In the genomic region with DNA sequence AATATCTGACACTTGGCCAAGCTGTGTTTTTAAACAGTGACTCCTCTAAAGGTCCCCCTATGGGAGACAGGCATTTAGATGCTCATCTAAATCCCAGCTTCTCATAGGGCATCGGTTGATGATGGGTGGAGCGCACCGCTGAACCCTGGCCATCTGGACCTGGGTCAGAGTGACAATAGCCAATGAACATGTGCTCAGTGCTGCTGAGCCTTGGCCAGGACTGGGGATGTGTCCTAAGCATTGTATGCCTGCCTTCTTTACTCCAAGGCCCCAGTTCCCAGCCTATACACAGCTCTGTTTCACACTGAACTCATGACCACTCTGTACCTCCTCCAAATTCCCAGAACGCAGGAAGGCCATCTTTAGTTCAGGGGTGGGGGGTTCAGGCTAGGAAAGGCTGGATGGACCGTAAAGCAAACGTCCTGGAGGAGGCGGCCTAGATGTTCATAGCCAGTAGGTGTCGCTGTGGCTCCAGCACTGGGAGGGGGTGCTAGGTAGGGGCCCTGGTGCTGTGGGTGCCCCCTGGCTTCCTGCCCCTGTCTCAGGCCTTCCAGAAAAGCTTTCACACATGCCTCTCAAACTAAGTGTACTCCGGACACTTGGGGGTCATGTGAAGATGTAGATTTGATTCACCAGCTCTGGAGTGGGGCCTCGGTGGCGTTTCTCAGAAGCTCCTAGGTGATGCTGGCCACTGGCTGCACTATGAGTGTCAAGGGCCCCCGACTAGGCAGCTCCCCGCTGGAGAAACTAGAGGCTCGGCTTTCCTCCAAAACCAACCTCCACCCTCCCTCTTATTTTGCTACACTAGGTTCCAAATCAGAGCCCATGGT, we compare ENCODE assay signal across 9 mouse cellular contexts.
DNase-seq lines count a peak whose midpoint lies in the region; ATAC-seq lines count a peak whose summit lies in the region.
"Had no signal": no experiment of that assay in that cellular context is flagged by ENCODE, and none has a peak within 500 bp of the region (broad histone marks: within the 10 kb centered on the region; RNA-seq: fewer than 3 reads in every experiment).

No protein-coding gene starts in this region.

- H3K4me1 ChIP-seq in forebrain, embryonic 14.5 days (ENCODE audit: control insufficient read depth, insufficient read depth, low read length), result no peaks in the 10 kb centered on the region
- H3K4me1 ChIP-seq in hindbrain, embryonic 14.5 days (replicated peaks; ENCODE audit: control insufficient read depth, insufficient read depth, low read length), result peaks cover 14% of the 10 kb centered on the region

- H3K27ac ChIP-seq in forebrain, embryonic 14.5 days (ENCODE audit: low read depth, low read length), result no peak overlapping the region; the same call in 1 of the 2 replicates
- H3K27ac ChIP-seq in hindbrain, embryonic 14.5 days, result no peak overlapping the region
- H3K27ac ChIP-seq: liver, embryonic 15.5 days had no signal

- no peaks in the 10 kb centered on the region for H3K9me3 ChIP-seq in forebrain, embryonic 14.5 days (replicated peaks; ENCODE audit: control insufficient read depth, low read length)
- H3K9me3 ChIP-seq in hindbrain, embryonic 14.5 days (ENCODE audit: control insufficient read depth, low read length), result no peaks in the 10 kb centered on the region
- H3K9me3 ChIP-seq: liver, embryonic 15.5 days had no signal

- peaks cover under 1% of the 10 kb centered on the region for H3K27me3 ChIP-seq in forebrain, embryonic 14.5 days (replicated peaks; ENCODE audit: control insufficient read depth, insufficient read depth, low read length)
- H3K27me3 ChIP-seq in hindbrain, embryonic 14.5 days (ENCODE audit: control insufficient read depth, insufficient read depth, low read length), result peaks cover 52% of the 10 kb centered on the region

- H3K4me3 ChIP-seq in forebrain, embryonic 14.5 days (ENCODE audit: low read depth, low read length), result no peak overlapping the region
- H3K4me3 ChIP-seq in hindbrain, embryonic 14.5 days (replicated peaks; ENCODE audit: low read length), result no peak overlapping the region
- H3K4me3 ChIP-seq: liver, embryonic 15.5 days had no signal

- no peak overlapping the region for H3K9ac ChIP-seq in forebrain, embryonic 14.5 days (ENCODE audit: low read length)
- no peak overlapping the region for H3K9ac ChIP-seq in hindbrain, embryonic 14.5 days
- H3K9ac ChIP-seq: liver, embryonic 15.5 days had no signal

- DNase-seq in heart, adult 11 months, result peak; percentile 94
- DNase-seq in heart, postnatal 25 days (ENCODE audit: low spot score), result no peak
- peak; percentile 28 to 51 for DNase-seq in adrenal gland, postnatal 4 days (ENCODE audit: low spot score in 2 of 2)
- DNase-seq in forebrain, embryonic 14.5 days (ENCODE audit: low spot score), result peak; percentile 60
- DNase-seq in hindbrain, embryonic 14.5 days (ENCODE audit: low spot score), result peak; percentile 69
- peak; percentile 49 to 61 for DNase-seq in layer of hippocampus, postnatal 36 days
- peak; percentile 50 to 85 for DNase-seq in spleen, postnatal 4 days (ENCODE audit: low spot score in 2 of 2)

- no peak overlapping the region for H3K4me2 ChIP-seq in forebrain, embryonic 14.5 days (ENCODE audit: low read length)
- H3K4me2 ChIP-seq in hindbrain, embryonic 14.5 days (replicated peaks), result no peak overlapping the region
- H3K4me2 ChIP-seq: liver, embryonic 15.5 days had no signal

- H3K36me3 ChIP-seq in forebrain, embryonic 14.5 days (ENCODE audit: control insufficient read depth, insufficient read depth, low read length), result no peaks in the 10 kb centered on the region
- no peaks in the 10 kb centered on the region for H3K36me3 ChIP-seq in hindbrain, embryonic 14.5 days (replicated peaks; ENCODE audit: control insufficient read depth, insufficient read depth)
- H3K36me3 ChIP-seq: liver, embryonic 15.5 days had no signal

- 19% methylated on average over 14 of the region's 14 CpGs for WGBS in forebrain, embryonic 14.5 days
- 17% methylated on average over 14 of the region's 14 CpGs for WGBS in hindbrain, embryonic 14.5 days

- intact Hi-C loops in heart, postnatal 25 days (cut with DNase I), result loop anchor here (1.0 to 5.0 kb wide), 3 partner anchors 154 to 354 kb away; no protein-coding TSS in a partner anchor

- peak; percentile 77 for ATAC-seq in forebrain, embryonic 14.5 days
- peak; percentile 48; the same call in 1 of the 2 replicates for ATAC-seq in hindbrain, embryonic 14.5 days (ENCODE audit: low FRiP score)
- peak; percentile 61; the same call in 1 of the 2 replicates for ATAC-seq in megakaryocyte-erythroid progenitor cell, adult 5-6 weeks (replicated peaks; ENCODE audit: low FRiP score, low TSS enrichment, poor library complexity, severe bottlenecking)
